In genomic region chr5:149403386-149403785, GRCm38 (mm10) we compare ENCODE assay signal across 12 mouse cellular contexts. TPM values are rescaled to one million over a fixed set of nuclear protein-coding genes. Genes with fewer than 3 reads are reported as not detected.
DNase-seq lines count a peak whose midpoint lies in the region; ATAC-seq and TF ChIP-seq lines count a peak whose summit lies in the region.
"Had no signal": no experiment of that assay in that cellular context is flagged by ENCODE, and none has a peak within 500 bp of the region (broad histone marks: within the 10 kb centered on the region; RNA-seq: fewer than 3 reads in every experiment).

No protein-coding gene starts in this region.

- TF ChIP-seq CTCF in gastrocnemius, adult 2 months (IDR thresholded peaks at IDR 0.05) = no peak

- H3K4me1 ChIP-seq in limb, embryonic 13.5 days = peaks cover 9% of the 10 kb centered on the region
- H3K4me1 ChIP-seq in limb, embryonic 10.5 days = peaks cover 11% of the 10 kb centered on the region

- H3K4me3 ChIP-seq in limb, embryonic 13.5 days = no peak overlapping the region
- no peak overlapping the region for H3K4me3 ChIP-seq in limb, embryonic 10.5 days
- no peak overlapping the region for H3K4me3 ChIP-seq in gastrocnemius, adult 2 months

- H3K36me3 ChIP-seq in limb, embryonic 13.5 days = no peaks in the 10 kb centered on the region
- no peaks in the 10 kb centered on the region for H3K36me3 ChIP-seq in limb, embryonic 10.5 days

- no peaks in the 10 kb centered on the region for H3K27me3 ChIP-seq in limb, embryonic 13.5 days
- no peaks in the 10 kb centered on the region for H3K27me3 ChIP-seq in limb, embryonic 10.5 days (ENCODE audit: low read depth, poor library complexity, severe bottlenecking)

- intact Hi-C loops in gastrocnemius, adult 2 months (cut with DNase I) = no loop called here

- H3K4me2 ChIP-seq in limb, embryonic 13.5 days (replicated peaks) = no peak overlapping the region
- H3K4me2 ChIP-seq: liver, embryonic 11.5 days had no signal

- H3K9me3 ChIP-seq in limb, embryonic 13.5 days = peaks cover 5% of the 10 kb centered on the region; the same call in 1 of the 2 replicates
- 0 out of 2 replicates have a peak, but pooled peaks cover 2% of the 10 kb centered on the region for H3K9me3 ChIP-seq in limb, embryonic 10.5 days (replicated peaks)

- ATAC-seq in limb, embryonic 13.5 days (ENCODE audit: low FRiP score, low read depth) = peak; percentile 54

- H3K27ac ChIP-seq in limb, embryonic 13.5 days = no peak overlapping the region
- H3K27ac ChIP-seq in limb, embryonic 10.5 days = no peak overlapping the region
- peak overlapping the region; percentile 85 for H3K27ac ChIP-seq in gastrocnemius, adult 2 months

- no peak overlapping the region for H3K9ac ChIP-seq in limb, embryonic 13.5 days

- WGBS in limb, embryonic 13.5 days = 53% methylated on average over 5 of the region's 5 CpGs
- WGBS in limb, embryonic 10.5 days = 82% methylated on average over 5 of the region's 5 CpGs

- DNase-seq in cerebellum, postnatal 10 days = peak; percentile 63 to 67
- no peak for DNase-seq in cerebellum, adult 8-10 months
- DNase-seq in limb, embryonic 10.5 days (ENCODE audit: low spot score) = no peak
- peak; percentile 79 for DNase-seq in gastrocnemius, adult 2 months
- DNase-seq in lung, postnatal 10 days = peak; percentile 65
- DNase-seq in layer of hippocampus, adult 8-10 months (ENCODE audit: low spot score in 2 of 2) = no peak
- DNase-seq in retina, embryonic 14.5 days (ENCODE audit: low spot score) = no peak

RNA-seq across cellular contexts. Expression of gene Medag, which starts 8.2 kb away (rescaled TPM):
- polyA plus RNA-seq in limb, embryonic 13.5 days (2015; fragmentation: Nextera tagmentation; extraction: Ambion mirVana) = 1.5 and 1.8 TPM in 2 replicates
- 0.26 and 0.33 TPM in 2 replicates for polyA plus RNA-seq in limb, embryonic 10.5 days (2016; fragmentation: Nextera tagmentation; extraction: Ambion mirVana)
- 10 to 100 TPM; 12.6 to 15.1 TPM for total RNA-seq in gastrocnemius, adult 2 months (2021)
- total RNA-seq in layer of hippocampus, adult 8-10 months (2022) = 1 to 10 TPM; 3.5 to 4.1 (median 3.7) TPM
- total RNA-seq: common myeloid progenitor, adult 5-6 weeks had no signal

RNA-seq across cellular contexts. Expression of gene Tex26, which starts 36.1 kb away (rescaled TPM):
- 0.10 and 0.38 TPM in 2 replicates for polyA plus RNA-seq in limb, embryonic 13.5 days (2015; fragmentation: Nextera tagmentation; extraction: Ambion mirVana)
- polyA plus RNA-seq in limb, embryonic 10.5 days (2016; fragmentation: Nextera tagmentation; extraction: Ambion mirVana) = 0.15 and 0.30 TPM in 2 replicates
- total RNA-seq in gastrocnemius, adult 2 months (2021) = not detected
- under 1 TPM in 1 of 4 experiments, not detected in 3; 0.23 TPM for total RNA-seq in layer of hippocampus, adult 8-10 months (2022)
- total RNA-seq: common myeloid progenitor, adult 5-6 weeks; gastrocnemius, adult 8-10 months had no signal
- polyA plus RNA-seq: spleen, adult 2 months had no signal

Comparison
In these comparisons a context has a peak if more than half of its experiments do, and no peak if none do; other contexts are left out.
1. DNase-seq: peak in cerebellum, postnatal 10 days (2 of 2), gastrocnemius, adult 2 months (single experiment) and lung, postnatal 10 days (single experiment); none in cerebellum, adult 8-10 months (single experiment), limb, embryonic 10.5 days (single experiment), layer of hippocampus, adult 8-10 months (0 of 2) and retina, embryonic 14.5 days (single experiment).